Mouse (Mus musculus): ENCODE measurements around the gene Pkd1.
A peak's percentile ranks its signal among the peaks of the same experiment; 100 is the strongest.

Gene Pkd1

DNA sequence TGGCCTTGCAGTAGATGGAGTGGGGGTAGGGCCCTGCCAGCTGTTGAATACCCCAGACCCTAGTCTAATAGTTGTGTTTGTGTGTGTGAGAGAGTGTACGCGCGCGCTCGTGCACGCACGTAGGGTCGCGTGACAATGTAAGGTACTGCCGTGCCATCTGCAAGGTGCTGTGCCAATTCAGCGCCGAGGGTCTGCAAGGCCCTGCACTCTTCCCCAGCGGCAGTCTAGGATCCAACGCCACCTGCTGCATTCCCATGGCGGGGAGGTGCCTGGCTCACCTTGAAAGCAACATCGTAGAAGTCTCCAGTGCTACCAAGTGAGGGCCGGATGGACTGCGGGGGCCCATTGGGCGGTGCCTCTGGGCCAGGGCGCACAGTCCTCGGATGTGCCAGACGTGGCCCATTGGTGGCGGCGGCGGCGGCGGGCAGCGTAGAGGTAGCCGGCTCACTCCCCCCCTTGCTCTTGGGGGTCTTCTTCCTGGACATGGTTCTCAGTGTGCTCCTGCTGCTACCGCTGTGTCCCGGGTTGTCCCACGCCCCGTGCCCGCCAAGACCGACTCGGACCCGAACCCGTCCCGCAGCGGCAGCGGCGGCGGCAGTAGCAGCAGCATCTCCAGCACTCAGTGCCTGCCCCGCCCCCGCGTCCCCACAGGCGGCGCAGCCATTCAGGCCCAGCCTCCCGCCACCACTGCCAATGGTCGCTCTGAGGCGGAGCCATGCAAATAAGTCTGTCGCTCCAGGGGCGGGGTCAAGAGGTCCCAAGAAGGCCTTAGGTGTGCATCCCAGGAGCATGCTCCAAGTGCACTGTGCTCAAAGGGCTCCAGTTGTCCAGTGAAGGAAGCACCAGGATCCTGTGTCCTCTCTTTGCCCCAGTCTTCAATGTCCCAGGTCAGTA, 16.3 kb upstream of the Pkd1 start:
- peak; percentile 97 for DNase-seq (ENCODE audit: low read depth, low spot score)

DNA sequence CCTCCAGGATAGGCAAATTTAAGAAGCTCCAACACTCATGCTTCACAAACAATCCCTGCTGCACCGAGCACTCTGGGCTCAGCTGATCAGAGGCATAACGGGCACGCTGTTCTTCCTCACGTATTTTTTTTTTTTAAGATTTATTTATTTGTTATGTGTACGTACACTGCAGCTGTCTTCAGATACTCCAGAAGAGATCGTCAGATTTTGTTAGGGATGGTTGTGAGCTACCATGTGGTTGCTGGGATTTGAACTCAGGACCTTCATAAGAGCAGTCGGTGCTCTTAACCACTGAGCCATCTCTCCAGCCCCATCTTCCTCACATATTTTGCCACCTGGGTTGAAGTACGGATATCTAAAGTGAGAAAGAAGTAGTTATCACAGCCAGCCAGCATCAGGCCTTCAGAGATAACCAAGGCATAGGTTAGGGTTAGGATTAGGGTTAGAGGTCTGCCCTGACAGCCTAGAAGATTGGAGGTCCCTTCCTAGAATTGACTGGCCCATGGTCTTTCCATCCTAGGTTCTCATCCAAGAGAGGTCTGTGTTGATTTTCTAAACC, 15.4 kb upstream of the Pkd1 start, which contains the start of gene Rab26:
Rab26 (minus strand) TSS at position 51 of the 559 bp plus-strand sequence.
- DNase-seq (ENCODE audit: low read depth, low spot score), result no peak

DNA sequence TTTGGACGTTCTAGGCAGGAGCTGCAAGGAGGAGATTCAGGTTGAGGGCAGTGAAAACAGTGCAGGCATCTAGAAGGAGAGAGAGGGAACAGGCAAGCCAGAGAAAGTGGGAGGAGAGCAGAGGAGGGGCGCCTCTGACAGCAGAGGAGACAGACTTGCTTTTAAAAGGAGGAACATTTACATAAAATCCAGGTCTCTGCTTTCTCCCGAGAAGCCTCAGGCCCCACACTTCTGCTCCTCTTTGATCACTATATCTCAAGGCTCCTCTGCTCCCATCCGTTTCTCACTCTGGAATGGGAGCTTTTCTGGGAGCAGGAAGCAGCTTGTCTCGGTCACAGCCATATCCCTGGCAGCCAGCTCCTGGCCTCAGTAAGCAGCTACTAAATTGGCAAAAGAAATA, 14.3 kb upstream of the Pkd1 start:
- peak; percentile 77 for DNase-seq (ENCODE audit: low read depth, low spot score)

DNA sequence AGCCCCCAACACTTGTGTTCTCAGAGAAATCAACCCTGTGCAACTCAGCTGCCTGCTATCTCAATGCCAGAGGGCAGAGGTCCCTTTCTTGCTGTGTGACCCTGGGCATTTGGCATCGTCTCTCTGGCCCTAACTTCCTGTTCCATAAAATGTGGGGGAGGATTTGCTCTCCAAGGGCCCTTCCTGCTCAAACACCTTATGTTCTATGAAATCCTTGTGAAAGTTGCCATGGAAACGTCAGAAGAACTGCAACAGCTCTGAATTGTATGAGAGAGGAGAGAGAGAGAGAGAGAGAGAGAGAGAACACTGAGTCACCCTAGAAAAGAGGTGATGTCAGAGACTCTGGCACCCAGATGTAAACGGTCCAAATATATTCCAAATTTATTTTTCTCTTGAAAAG, 12.1 kb upstream of the Pkd1 start:
- DNase-seq (ENCODE audit: low read depth, low spot score), result peak; percentile 92

DNA sequence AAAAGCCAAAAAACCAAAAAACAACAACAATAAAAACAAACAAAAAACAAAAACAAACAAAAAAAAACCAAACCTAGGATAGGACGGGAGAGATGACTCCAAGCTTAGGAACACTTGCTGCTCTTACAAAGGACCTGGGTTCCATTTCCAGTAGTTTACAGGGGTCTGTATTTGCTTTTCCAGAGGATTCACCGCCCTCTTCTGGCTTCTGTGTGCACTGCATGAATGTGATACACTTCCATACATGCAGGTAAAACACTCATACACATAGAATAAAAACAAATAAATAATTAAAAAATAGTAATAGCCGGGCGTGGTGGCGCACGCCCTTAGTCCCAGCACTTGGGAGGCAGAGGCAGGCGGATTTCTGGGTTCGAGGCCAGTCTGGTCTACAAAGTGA, 10.7 kb upstream of the Pkd1 start:
- peak; percentile 73 for DNase-seq (ENCODE audit: low read depth, low spot score)

DNA sequence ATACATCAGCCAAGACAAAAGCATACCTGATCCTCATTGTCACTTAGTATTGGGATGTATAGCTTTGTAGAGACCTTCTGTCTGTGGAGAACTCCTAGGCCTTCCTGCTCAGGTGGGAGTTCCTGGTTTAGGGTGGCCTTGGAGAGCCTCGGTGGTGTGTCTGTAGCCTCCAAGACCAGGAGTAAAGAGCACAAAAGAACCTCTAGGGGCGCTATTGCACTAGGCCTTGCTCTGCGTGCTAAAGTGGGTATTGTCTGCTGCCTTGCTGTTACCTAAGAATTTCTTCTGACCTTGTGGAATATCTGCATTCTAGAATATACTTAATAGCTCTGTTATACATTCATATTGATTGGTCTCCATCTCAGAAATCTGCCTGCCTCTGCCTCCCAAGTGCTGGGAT, 9.3 kb upstream of the Pkd1 start:
- peak; percentile 83 for DNase-seq (ENCODE audit: low read depth, low spot score)

DNA sequence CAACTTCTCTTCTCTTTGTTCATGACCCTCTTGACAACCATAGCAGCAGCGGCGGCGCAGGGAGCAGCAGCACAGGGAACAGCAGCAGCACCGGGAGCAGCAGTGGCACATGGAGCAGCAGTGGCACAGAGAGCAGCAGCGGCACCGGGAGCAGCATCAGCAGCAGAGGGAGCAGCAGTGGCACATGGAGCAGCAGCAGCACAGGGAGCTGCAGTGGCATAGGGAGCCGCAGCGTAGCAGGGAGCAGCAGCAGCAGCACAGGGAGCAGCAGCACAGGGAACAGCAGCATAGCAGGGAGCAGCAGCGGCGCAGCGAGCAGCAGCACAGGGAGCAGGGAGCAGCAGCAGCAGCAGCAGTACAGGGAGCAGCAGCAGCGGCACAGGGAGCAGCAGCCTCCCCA, 5.0 kb upstream of the Pkd1 start:
- peak; percentile 75 for DNase-seq (ENCODE audit: low read depth, low spot score)

DNA sequence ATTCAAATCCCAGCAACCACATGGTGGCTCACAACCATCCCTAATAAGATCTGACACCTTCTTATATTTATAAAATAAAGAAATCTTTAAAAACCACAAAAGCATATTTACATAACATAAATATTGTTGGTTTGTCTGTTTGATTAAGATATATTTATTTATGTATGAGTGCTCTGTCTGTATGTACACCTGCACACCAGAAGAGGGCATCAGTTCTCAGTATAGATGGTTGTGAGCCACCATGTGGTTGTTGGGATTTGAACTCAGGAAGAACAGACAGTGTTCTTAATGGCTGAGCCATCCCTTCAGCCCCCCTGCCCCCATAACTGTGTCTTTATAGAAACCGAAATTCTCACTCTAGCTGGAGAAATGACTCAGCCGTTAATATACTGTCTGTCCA, 4.4 kb upstream of the Pkd1 start:
- DNase-seq (ENCODE audit: low read depth, low spot score), result no peak

DNA sequence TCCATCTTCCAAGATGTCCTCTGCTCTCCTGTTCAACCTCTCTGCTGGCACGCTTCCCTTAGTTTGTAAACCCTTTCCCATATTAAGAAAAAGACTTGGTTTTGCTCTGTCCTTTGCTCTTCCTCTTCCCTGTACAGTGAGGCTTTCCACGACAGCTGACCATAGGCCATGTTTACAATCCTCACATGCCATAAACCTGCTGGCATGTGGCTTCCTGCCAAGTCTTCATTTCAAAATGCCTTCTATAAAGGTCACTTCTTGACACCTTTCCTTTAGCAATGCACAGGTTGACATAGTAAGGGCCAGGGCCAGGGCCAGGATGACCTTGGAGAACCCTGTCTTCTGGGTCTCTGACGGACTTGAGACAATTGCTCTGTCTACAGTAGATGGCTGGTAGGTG, 3.4 kb upstream of the Pkd1 start:
- no peak for DNase-seq (ENCODE audit: low read depth, low spot score)

DNA sequence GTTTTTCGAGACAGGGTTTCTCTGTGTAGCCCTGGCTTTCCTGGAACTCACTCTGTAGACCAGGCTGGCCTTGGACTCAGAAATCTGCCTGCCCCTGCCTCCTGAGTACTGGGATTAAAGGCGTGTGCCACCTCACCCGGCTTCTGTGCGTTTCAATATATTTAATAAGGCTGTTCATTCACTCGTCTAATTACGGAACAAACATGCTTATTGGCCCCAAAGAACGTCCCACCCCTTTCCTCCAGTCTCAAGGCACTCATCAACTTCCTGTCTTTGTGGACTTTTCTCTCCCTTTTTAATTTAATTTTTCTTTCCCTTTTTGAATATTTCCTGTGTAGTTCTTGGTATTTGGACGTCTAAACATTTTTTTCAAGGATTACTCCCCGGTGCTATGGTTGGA, 1.2 kb upstream of the Pkd1 start:
- peak; percentile 70 for DNase-seq (ENCODE audit: low read depth, low spot score)

DNA sequence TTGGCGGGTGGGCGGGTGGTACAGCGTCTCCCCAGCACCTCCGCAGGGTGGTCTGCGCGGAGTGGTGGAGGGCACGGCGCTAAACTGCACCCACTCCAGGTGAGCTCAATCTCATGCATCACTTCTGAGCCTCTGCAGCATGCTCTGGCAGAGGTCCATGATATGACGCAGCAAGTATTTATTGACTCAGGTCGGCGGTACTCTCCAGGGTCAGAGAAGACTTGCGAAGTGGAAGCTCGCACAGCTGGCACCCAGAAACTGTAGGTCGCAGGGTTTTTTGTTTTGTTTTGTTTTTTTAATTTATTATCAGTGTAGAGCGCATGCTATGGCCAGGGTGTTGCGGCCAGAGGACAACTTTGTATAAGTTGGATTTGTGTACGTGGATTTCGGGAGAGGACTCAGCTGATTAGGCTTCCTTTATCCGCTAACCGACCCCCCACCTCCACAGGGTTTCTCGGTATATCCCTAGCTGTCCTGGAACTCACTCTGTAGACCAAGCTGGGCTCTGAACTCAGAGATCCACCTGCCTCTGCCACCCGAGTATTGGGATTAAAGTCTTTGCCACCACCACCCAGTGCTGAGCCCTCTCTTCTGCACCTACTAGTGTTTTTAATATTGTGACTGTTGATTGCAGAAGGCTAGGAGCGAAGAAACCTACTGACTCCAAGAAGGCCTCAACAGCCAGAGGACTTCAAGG, 565 bp upstream of the Pkd1 start:
- peak; percentile 89 for DNase-seq (ENCODE audit: low read depth, low spot score)

DNA sequence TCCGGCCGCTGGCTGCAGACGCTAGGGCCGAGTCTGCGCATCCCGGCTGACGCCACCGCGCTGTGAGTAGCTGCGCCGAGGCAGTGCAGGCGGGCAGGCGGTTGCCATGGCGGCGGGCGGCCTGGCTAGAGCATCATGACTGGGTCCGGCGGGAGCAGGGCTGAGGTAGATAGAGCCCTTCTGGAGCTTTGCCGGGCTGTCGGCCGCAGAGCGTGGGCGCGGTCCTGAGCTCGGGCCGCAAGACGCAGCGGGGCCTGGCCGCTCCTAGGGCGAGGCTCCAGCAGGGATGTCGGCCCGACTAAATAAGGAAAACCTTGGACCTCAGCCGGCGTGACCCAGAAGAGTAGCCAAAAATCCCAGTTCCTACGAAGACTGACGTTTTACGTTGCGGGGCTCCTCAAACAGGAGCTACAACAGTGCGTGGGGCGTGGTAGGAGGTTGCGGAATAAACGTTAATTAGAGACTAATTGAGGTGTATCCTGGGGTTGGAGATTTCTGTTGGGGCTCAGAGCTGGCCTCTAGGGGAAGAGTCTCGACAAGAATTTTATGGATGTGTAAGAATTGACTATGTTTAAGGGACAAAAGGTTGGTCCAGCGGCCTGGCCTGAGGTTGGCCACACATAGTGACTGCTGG, 899 bp downstream of the Pkd1 start:
- DNase-seq (ENCODE audit: low read depth, low spot score), result peak; percentile 89

DNA sequence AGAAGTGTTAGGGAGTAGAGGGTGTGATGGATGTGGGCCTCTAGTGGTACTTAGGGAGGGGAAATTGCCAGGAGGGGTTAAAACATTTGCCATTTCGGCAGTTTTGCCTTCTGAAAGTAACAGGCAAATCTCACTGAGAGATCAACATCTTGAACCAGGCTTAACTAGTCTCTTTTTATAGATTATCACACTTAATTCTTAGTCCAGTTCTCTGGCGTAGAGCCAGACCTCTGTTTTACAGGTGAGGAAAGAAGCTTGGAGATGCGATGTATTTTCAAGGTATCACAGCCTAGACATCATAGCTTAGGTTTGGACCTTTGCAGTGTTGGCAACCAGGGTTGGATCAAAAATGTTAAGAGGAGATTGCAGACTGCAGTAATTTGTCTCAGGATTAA, 1.4 kb downstream of the Pkd1 start:
- no peak for DNase-seq (ENCODE audit: low read depth, low spot score)

DNA sequence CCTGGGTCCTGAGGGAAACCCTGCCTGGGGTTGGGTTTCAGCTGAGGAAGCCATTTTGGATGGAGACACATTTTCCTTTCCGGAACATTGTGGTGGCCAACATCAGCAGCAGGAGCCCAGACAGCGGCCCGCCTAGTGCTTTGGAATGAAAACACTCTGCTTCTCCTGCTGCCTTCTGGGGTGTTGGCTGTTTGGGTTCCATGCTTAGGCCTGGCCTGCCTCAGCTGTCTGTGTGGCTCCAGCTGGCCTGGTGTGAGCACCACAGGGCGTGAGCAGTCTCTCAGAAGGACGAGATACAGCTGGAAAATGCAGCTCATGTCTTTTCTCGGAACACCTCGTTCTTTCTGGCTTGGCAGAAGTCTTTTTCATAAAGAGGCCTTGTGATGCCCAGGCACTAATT, 7.5 kb downstream of the Pkd1 start:
- no peak for DNase-seq (ENCODE audit: low read depth, low spot score)

DNA sequence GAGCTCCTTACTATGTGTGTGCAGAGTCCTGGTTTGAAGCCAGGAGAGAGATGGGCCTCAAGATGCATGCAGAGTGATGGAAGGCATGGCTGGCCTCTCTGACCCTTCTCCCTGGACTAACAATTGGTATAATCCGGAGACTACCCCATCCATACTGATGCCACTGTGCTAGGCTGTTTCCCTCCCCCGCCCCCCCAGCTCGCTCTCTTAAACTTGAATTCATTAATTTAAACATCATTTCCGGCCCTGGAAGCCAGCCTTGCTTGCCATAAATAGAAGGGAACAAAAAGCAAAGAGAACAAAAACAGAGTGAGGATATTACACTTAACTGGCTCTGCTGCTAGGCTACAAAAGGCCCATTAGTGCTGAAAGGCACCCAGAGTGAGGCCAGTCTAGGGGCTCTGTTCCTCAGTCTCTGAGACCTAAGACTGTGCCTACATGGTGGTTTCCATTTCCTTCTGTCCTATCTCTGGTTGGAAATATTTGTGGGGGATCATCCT, 9.0 kb downstream of the Pkd1 start:
- DNase-seq (ENCODE audit: low read depth, low spot score), result peak; percentile 72

DNA sequence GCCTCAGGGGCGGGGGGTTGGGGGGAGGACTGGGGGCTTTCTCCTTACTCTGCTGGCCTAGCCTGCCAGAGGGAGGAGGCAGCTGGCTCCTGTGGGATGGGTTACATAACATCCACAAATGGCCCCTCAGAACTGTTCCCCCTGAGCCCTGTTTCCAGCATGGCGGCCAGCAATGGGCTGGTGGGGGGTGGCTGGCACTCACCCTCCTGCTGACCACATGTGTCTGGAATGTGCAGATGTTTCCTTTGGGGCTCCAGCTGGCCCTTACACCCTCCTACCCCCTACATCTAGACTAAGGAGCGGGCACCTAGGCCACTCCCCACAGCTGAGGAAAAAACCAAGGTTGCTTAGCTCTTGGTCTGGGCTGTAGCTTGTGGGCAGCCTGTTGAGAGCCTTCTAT, 9.5 kb downstream of the Pkd1 start:
- no peak for DNase-seq (ENCODE audit: low read depth, low spot score)

DNA sequence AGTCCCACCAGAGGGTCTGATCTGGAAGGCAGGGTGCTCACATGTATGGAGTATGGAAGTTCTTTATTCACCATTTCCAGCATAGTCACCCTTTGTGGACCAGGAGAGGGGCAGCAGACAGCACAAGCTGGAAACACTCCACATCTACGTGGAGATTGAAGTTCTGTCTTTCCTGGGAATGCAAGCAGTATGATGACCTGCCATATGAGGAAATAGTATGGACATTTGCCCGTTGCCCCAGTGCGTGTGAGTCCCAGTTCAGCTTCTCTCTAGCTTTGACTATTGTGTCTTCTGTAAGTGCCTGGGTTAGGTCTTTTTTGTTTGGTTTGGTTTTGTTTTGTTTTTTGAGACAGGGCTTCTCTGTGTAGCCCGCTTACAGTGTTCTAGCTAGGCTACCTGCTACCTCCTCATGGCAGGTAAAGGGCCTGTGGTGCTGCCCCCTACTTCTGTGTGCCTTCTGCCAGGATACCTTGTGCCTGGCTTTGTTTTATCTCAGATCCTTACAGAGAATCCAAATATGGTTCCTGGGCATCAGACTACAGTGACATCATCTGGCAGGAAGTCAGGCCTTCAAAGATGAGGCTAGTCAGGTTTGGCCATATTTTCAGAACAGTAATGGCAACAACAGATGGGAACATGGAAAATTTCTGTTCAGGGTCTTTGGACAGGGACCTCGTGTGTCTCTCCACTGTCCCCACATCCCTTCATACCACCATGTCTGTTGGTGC, 10.8 kb downstream of the Pkd1 start:
- peak; percentile 86 for DNase-seq (ENCODE audit: low read depth, low spot score)

DNA sequence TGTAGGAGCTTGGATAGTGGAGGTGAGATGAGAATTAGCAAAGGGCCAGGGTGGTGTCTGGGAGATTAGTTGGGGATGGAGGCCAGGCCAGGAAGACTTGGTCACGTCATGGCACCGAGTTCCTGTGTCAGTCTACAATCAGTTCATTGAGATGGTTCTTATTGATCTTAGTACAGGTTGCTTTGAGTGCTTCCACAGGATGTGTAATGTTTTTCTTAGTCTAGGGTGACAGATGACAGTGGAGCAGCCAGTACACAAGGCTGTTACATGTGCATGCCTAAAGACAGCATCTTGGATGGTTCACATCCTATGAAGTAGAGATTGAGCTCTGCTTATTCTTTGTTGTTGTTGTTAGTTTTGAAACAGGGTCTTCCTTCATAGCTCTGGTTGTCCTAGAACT, 12.0 kb downstream of the Pkd1 start:
- no peak for DNase-seq (ENCODE audit: low read depth, low spot score)

DNA sequence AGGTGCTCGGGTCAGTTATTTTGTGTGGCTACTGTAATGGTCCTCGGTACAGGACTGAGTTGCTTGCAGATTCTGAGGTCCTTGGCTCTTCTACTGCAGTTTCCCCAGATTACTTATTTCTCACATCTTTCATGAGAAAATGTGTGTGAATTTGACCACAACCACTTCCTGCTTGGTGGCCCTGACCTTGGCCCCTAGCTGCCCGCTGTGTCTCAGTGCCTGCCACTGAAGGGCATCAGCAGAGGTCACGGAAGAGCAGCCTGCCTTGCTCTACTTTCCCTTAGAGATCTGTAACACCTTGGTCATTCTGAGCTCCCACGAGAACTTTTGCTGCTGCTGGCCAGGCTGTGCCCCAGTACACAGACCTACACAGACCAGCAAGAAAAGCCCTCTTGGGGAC, 14.0 kb downstream of the Pkd1 start:
- no peak for DNase-seq (ENCODE audit: low read depth, low spot score)

DNA sequence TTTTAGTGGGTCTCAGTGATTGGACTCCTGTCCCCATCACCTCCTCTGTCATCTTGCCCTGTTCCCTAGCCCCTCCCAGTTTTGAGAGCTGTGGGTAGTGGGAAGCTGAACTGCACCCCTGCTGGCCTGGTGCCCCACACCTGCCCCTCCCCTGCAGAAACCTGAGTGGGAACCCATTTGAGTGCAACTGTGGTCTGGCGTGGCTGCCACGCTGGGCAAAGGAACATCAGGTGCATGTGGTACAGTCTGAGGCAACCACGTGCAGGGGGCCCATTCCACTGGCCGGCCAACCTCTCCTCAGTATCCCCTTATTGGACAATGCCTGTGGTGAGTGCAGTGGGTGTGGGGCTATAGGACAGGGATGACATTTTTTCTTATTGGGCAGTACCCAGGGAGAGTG, 14.8 kb downstream of the Pkd1 start:
- DNase-seq (ENCODE audit: low read depth, low spot score), result no peak

DNA sequence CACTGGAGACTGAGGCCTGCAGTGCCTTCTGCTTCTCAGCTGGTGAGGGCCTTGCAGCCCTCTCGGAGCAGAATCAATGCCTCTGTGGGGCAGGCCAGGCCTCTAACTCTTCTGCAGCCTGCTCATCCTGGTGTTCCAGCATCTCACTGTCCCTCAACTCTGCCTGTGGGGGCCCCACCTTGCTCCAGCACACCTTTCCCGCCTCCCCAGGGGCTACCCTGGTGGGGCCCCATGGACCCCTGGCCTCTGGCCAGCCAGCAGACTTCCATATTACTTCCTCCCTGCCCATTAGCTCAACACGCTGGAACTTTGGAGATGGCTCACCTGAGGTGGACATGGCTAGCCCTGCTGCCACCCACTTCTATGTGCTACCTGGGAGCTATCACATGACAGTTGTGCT, 15.5 kb downstream of the Pkd1 start:
- DNase-seq (ENCODE audit: low read depth, low spot score), result no peak

Data from brain, adult 2 months (tissue).